In genomic region chr1:78816639-78817038, GRCm38 (mm10) we compare ENCODE assay signal across 11 mouse cellular contexts. TPM values are rescaled to one million over a fixed set of nuclear protein-coding genes. Genes with fewer than 3 reads are reported as not detected.
DNase-seq lines count a peak whose midpoint lies in the region; ATAC-seq lines count a peak whose summit lies in the region.
"Had no signal": no experiment of that assay in that cellular context is flagged by ENCODE, and none has a peak within 500 bp of the region (broad histone marks: within the 10 kb centered on the region; RNA-seq: fewer than 3 reads in every experiment).

Gene Kcne4 (plus strand): TSS chr1:78816758.

- peak within 1 kb of the TSS; percentile 20; the same call in 1 of the 2 replicates for H3K4me2 ChIP-seq in neural tube, embryonic 13.5 days
- H3K4me2 ChIP-seq in midbrain, embryonic 11.5 days, result no peak within 1 kb of the TSS

- WGBS in neural tube, embryonic 13.5 days, result 49% methylated on average over 10 of the region's 10 CpGs
- 82% methylated on average over 10 of the region's 10 CpGs for whole genome bisulfite sequencing in midbrain, embryonic 11.5 days

- H3K27me3 ChIP-seq in neural tube, embryonic 13.5 days, result no peaks in the 10 kb centered on the region
- no peaks in the 10 kb centered on the region for H3K27me3 ChIP-seq in midbrain, embryonic 11.5 days (ENCODE audit: control insufficient read depth, insufficient read depth, low read length)
- H3K27me3 ChIP-seq: megakaryocyte, embryonic 14.5 days had no signal

- H3K36me3 ChIP-seq in neural tube, embryonic 13.5 days, result no peaks in the 10 kb centered on the region
- no peaks in the 10 kb centered on the region for H3K36me3 ChIP-seq in midbrain, embryonic 11.5 days (ENCODE audit: control insufficient read depth, insufficient read depth, low read length)

- H3K27ac ChIP-seq in neural tube, embryonic 13.5 days (replicated peaks), result no peak within 1 kb of the TSS
- no peak within 1 kb of the TSS for H3K27ac ChIP-seq in midbrain, embryonic 11.5 days (ENCODE audit: low read depth, low read length)

- H3K4me1 ChIP-seq in neural tube, embryonic 13.5 days (replicated peaks), result peaks cover 38% of the 10 kb centered on the region
- H3K4me1 ChIP-seq in midbrain, embryonic 11.5 days (ENCODE audit: control insufficient read depth, insufficient read depth, low read length), result no peaks in the 10 kb centered on the region
- H3K4me1 ChIP-seq: megakaryocyte, embryonic 14.5 days had no signal

- H3K4me3 ChIP-seq in neural tube, embryonic 13.5 days, result no peak within 1 kb of the TSS; the same call in 1 of the 2 replicates
- H3K4me3 ChIP-seq in midbrain, embryonic 11.5 days (ENCODE audit: low read depth, low read length), result no peak within 1 kb of the TSS

- no peaks in the 10 kb centered on the region for H3K9me3 ChIP-seq in neural tube, embryonic 13.5 days
- no peaks in the 10 kb centered on the region for H3K9me3 ChIP-seq in midbrain, embryonic 11.5 days (ENCODE audit: control insufficient read depth, low read length)

- peak; percentile 58 for DNase-seq in adrenal gland, adult 2 months
- no peak for DNase-seq in adrenal gland, postnatal 25 days
- DNase-seq in neural tube, embryonic 10.5 days (ENCODE audit: extremely low spot score, low spot score), result no peak
- DNase-seq in kidney, postnatal 4 days, result peak; percentile 59 to 70
- DNase-seq in yolk sac, embryonic 10.5 days (ENCODE audit: low spot score), result peak; percentile 8
- no peak for DNase-seq in thymus, postnatal 10 days (ENCODE audit: low spot score in 2 of 2)
- DNase-seq in midbrain, embryonic 11.5 days (ENCODE audit: low spot score, missing footprints), result no peak
- DNase-seq: cerebellum, adult 8-10 months had no signal

- ATAC-seq in neural tube, embryonic 13.5 days (ENCODE audit: low read depth), result no peak
- ATAC-seq in midbrain, embryonic 11.5 days (ENCODE audit: low FRiP score), result no peak

- peak within 1 kb of the TSS; percentile 18; the same call in 1 of the 2 replicates for H3K9ac ChIP-seq in neural tube, embryonic 13.5 days
- no peak within 1 kb of the TSS for H3K9ac ChIP-seq in midbrain, embryonic 11.5 days (ENCODE audit: low read length)

RNA-seq across cellular contexts. Expression of gene Kcne4, which starts in this region (rescaled TPM):
- total RNA-seq in adrenal gland, adult 2 months (2021), result 1 to 10 TPM; 3.2 to 8.2 TPM
- polyA plus RNA-seq in adrenal gland, adult 2 months (2012; rRNA removed), result 0.98 TPM in 2 replicates
- 3.8 and 5.3 TPM in 2 replicates for total RNA-seq in adrenal gland, postnatal 25 days (2021)
- 4.9 and 7.5 TPM in 2 replicates for polyA plus RNA-seq in neural tube, embryonic 13.5 days (2015; fragmentation: Nextera tagmentation; extraction: Ambion mirVana)
- polyA plus RNA-seq in midbrain, embryonic 11.5 days (2014; fragmentation: Nextera tagmentation; extraction: Ambion mirVana), result 0.84 and 1.0 TPM in 2 replicates
- total RNA-seq: neutrophil, adult 5-6 weeks had no signal

Comparison
In these comparisons a context has a peak if more than half of its experiments do, and no peak if none do; other contexts are left out.
1. DNase-seq: peak in adrenal gland, adult 2 months (single experiment), kidney, postnatal 4 days (2 of 2) and yolk sac, embryonic 10.5 days (single experiment); none in adrenal gland, postnatal 25 days (single experiment), neural tube, embryonic 10.5 days (single experiment), thymus, postnatal 10 days (0 of 2) and midbrain, embryonic 11.5 days (single experiment).